Mouse (Mus musculus) gastrocnemius, adult 8-10 months (tissue): Measurements from ENCODE around the gene Zbed5. TPM values are rescaled to one million over a fixed set of nuclear protein-coding genes. Genes with fewer than 3 reads are reported as not detected.

Experiments
- DNase-seq, 2 experiments: peaks; one replicate each; pipeline ENCODE4 v3.0.0; 2022; ENCODE audit warnings: low spot score in 2 of 2
- total RNA-seq, 4 experiments: library from RNA; stranded (reverse); gene quantifications; 2 replicates each; pipeline ENCODE4 v1.2.4; 2022

Gene Zbed5
- total RNA-seq, 4 experiments from 2014 or later, result 0.25 to 0.59 (median 0.46) TPM

GRCm38 (mm10) chr5:129952143-129952542, 56.6 kb downstream of the Zbed5 start:
- DNase-seq, result no peak

Other genes with a start within 250 kb of the Zbed5 start
- gene Zfp11, start 225.6 kb upstream of the Zbed5 start, total RNA-seq, result 1 to 10 TPM; 2.1 to 2.6 (median 2.4) TPM
- not detected for gene Sept14, start 187.2 kb upstream of the Zbed5 start, total RNA-seq
- 10 to 100 TPM; 51.7 to 62.7 (median 57.5) TPM for gene Mrps17, start 180.2 kb upstream of the Zbed5 start, total RNA-seq
- gene Nipsnap2, start 170.7 kb upstream of the Zbed5 start, total RNA-seq, result 100 to 1,000 TPM; 494 to 562 (median 513) TPM
- gene Psph, start 108.3 kb upstream of the Zbed5 start, total RNA-seq, result 10 to 100 TPM; 11.6 to 15.4 (median 14.8) TPM
- 10 to 100 TPM in 2 of 4 experiments, 1 to 10 TPM in 2; 6.7 to 13.1 (median 10.5) TPM for gene Sumf2, start 48.7 kb upstream of the Zbed5 start, total RNA-seq
- gene Chchd2, start 8.3 kb upstream of the Zbed5 start, total RNA-seq, result 100 to 1,000 TPM; 640 to 672 (median 655) TPM
- gene Phkg1, start 2.8 kb downstream of the Zbed5 start, total RNA-seq, result 100 to 1,000 TPM; 317 to 357 (median 343) TPM
- gene Nupr1l, start 12.8 kb downstream of the Zbed5 start, total RNA-seq, result under 1 TPM in 1 of 4 experiments, not detected in 3; 0.44 TPM
- 10 to 100 TPM; 22.4 to 29.6 (median 24.0) TPM for gene Vkorc1l1, start 46.2 kb downstream of the Zbed5 start, total RNA-seq
- 1 to 10 TPM; 7.2 to 9.1 (median 8.4) TPM for gene Gusb, start 107.3 kb downstream of the Zbed5 start, total RNA-seq
- 10 to 100 TPM in 3 of 4 experiments, 1 to 10 TPM in 1; 8.4 to 16.5 (median 11.7) TPM for gene Asl, start 133.5 kb downstream of the Zbed5 start, total RNA-seq
- 10 to 100 TPM; 18.0 to 22.5 (median 20.7) TPM for gene Crcp, start 133.6 kb downstream of the Zbed5 start, total RNA-seq
- gene Tpst1, start 177.6 kb downstream of the Zbed5 start, total RNA-seq, result 1 to 10 TPM; 3.7 to 4.5 (median 4.0) TPM
- gene Kctd7, start 249.1 kb downstream of the Zbed5 start, total RNA-seq, result 1 to 10 TPM; 2.0 to 4.1 (median 3.5) TPM